Mouse (Mus musculus): ENCODE data around the gene F3.

GRCm38 (mm10) chr3:121714461-121714860 lies 8.9 kb upstream of the F3 start:
- no peak for TF ChIP-seq POLR2A (IDR thresholded peaks at IDR 0.05; ENCODE audit: control insufficient read depth, low read depth, low read length)
- TF ChIP-seq CTCF (IDR thresholded peaks at IDR 0.05; ENCODE audit: control insufficient read depth, insufficient read depth, insufficient replicate concordance, low read depth, low read length): no peak

Data from testis, adult 2 months (tissue).